In genomic region chr6:88136201-88136631, GRCm38 (mm10) we compare ENCODE assay signal across 9 mouse cellular contexts. TPM values are rescaled to one million over a fixed set of nuclear protein-coding genes. Genes with fewer than 3 reads are reported as not detected.
A peak's percentile ranks its signal among the peaks of the same experiment; 100 is the strongest.
DNase-seq lines count a peak whose midpoint lies in the region; ATAC-seq and TF ChIP-seq lines count a peak whose summit lies in the region.
"Had no signal": no experiment of that assay in that cellular context is flagged by ENCODE, and none has a peak within 500 bp of the region (broad histone marks: within the 10 kb centered on the region; RNA-seq: fewer than 3 reads in every experiment).

No protein-coding gene starts in this region.

- peak overlapping the region; percentile 48 for H3K4me2 ChIP-seq in forebrain, embryonic 13.5 days
- peak overlapping the region; percentile 54 for H3K4me2 ChIP-seq in intestine, embryonic 16.5 days (ENCODE audit: low read depth, low read length)
- peak overlapping the region; percentile 51 for H3K4me2 ChIP-seq in lung, postnatal 0 days (replicated peaks; ENCODE audit: low read depth, low read length)
- H3K4me2 ChIP-seq in stomach, embryonic 16.5 days (ENCODE audit: low read depth, low read length): peak overlapping the region; percentile 52

- no peaks in the 10 kb centered on the region for H3K4me1 ChIP-seq in kidney, adult 2 months (ENCODE audit: control insufficient read depth, insufficient read depth, low read length)
- H3K4me1 ChIP-seq in forebrain, embryonic 13.5 days: peaks cover 22% of the 10 kb centered on the region
- H3K4me1 ChIP-seq in intestine, embryonic 16.5 days (ENCODE audit: control insufficient read depth, insufficient read depth, low read length): 0 out of 2 replicates have a peak, but pooled peaks cover 7% of the 10 kb centered on the region
- H3K4me1 ChIP-seq in lung, postnatal 0 days (ENCODE audit: insufficient read depth, low read depth, low read length): peaks cover 23% of the 10 kb centered on the region
- peaks cover 4% of the 10 kb centered on the region; the same call in 1 of the 2 replicates for H3K4me1 ChIP-seq in stomach, embryonic 16.5 days (ENCODE audit: control insufficient read depth, insufficient read depth, low read length)

- TF ChIP-seq EP300 in lung, postnatal 0 days (IDR thresholded peaks at IDR 0.05): peak; percentile 95

- no peak for TF ChIP-seq POLR2A in kidney, adult 2 months (IDR thresholded peaks at IDR 0.05; ENCODE audit: low read depth, low read length)

- no peaks in the 10 kb centered on the region for H3K9me3 ChIP-seq in forebrain, embryonic 13.5 days (replicated peaks)
- no peaks in the 10 kb centered on the region for H3K9me3 ChIP-seq in intestine, embryonic 16.5 days (ENCODE audit: control insufficient read depth, low read length)
- no peaks in the 10 kb centered on the region for H3K9me3 ChIP-seq in lung, postnatal 0 days (ENCODE audit: low read length)
- H3K9me3 ChIP-seq in stomach, embryonic 16.5 days (replicated peaks; ENCODE audit: control insufficient read depth, low read length): no peaks in the 10 kb centered on the region
- H3K9me3 ChIP-seq: G1E had no signal

- 0 out of 2 replicates have a peak overlapping the region, but pooled peaks have one; percentile 26 for H3K4me3 ChIP-seq in kidney, adult 2 months (ENCODE audit: insufficient read depth, low read depth, low read length)
- H3K4me3 ChIP-seq in forebrain, embryonic 13.5 days: peak overlapping the region; percentile 23; the same call in 1 of the 2 replicates
- peak overlapping the region; percentile 38 for H3K4me3 ChIP-seq in intestine, embryonic 16.5 days (ENCODE audit: low read length)
- H3K4me3 ChIP-seq in lung, postnatal 0 days (ENCODE audit: low read depth, low read length): peak overlapping the region; percentile 6; the same call in 1 of the 2 replicates
- H3K4me3 ChIP-seq in stomach, embryonic 16.5 days (replicated peaks; ENCODE audit: low read length): peak overlapping the region; percentile 29

- no peaks in the 10 kb centered on the region for H3K36me3 ChIP-seq in kidney, adult 2 months (ENCODE audit: control insufficient read depth, insufficient read depth, low read length)
- no peaks in the 10 kb centered on the region for H3K36me3 ChIP-seq in forebrain, embryonic 13.5 days (ENCODE audit: poor library complexity, severe bottlenecking)
- no peaks in the 10 kb centered on the region for H3K36me3 ChIP-seq in intestine, embryonic 16.5 days (ENCODE audit: control insufficient read depth, insufficient read depth, low read length)
- H3K36me3 ChIP-seq in lung, postnatal 0 days (ENCODE audit: insufficient read depth, low read length): no peaks in the 10 kb centered on the region
- no peaks in the 10 kb centered on the region for H3K36me3 ChIP-seq in stomach, embryonic 16.5 days (ENCODE audit: control insufficient read depth, insufficient read depth, low read length)
- H3K36me3 ChIP-seq: G1E had no signal

- peak overlapping the region; percentile 43; the same call in 1 of the 2 replicates for H3K9ac ChIP-seq in forebrain, embryonic 13.5 days
- H3K9ac ChIP-seq in intestine, embryonic 16.5 days (ENCODE audit: low read depth, low read length): peak overlapping the region; percentile 52; the same call in 1 of the 2 replicates
- peak overlapping the region; percentile 13; the same call in 1 of the 2 replicates for H3K9ac ChIP-seq in lung, postnatal 0 days (replicated peaks; ENCODE audit: low read depth)
- H3K9ac ChIP-seq in stomach, embryonic 16.5 days (ENCODE audit: low read length): peak overlapping the region; percentile 43; the same call in 1 of the 2 replicates

- peak; percentile 54 for DNase-seq in kidney, adult 2 months
- DNase-seq in kidney, adult 11 months: no peak
- peak; percentile 80 for DNase-seq in lung, postnatal 0 days (ENCODE audit: low spot score)
- DNase-seq in gastrocnemius, adult 18-20 months (ENCODE audit: low spot score): no peak
- DNase-seq in thymus, postnatal 0 days (ENCODE audit: low spot score): no peak

- no peaks in the 10 kb centered on the region for H3K27me3 ChIP-seq in kidney, adult 2 months (replicated peaks; ENCODE audit: control insufficient read depth, insufficient read depth, low read length)
- no peaks in the 10 kb centered on the region for H3K27me3 ChIP-seq in forebrain, embryonic 13.5 days
- peaks cover 2% of the 10 kb centered on the region; the same call in 1 of the 2 replicates for H3K27me3 ChIP-seq in intestine, embryonic 16.5 days (replicated peaks; ENCODE audit: control insufficient read depth, insufficient read depth, low read length)
- no peaks in the 10 kb centered on the region for H3K27me3 ChIP-seq in lung, postnatal 0 days (replicated peaks; ENCODE audit: insufficient read depth, low read length)
- no peaks in the 10 kb centered on the region for H3K27me3 ChIP-seq in stomach, embryonic 16.5 days (ENCODE audit: control insufficient read depth, insufficient read depth, low read length)

- no peak for TF ChIP-seq CTCF in kidney, adult 2 months (conservative IDR thresholded peaks at IDR 0.05; ENCODE audit: insufficient read depth, insufficient read length, low read depth, low read length)
- no peak for TF ChIP-seq CTCF in lung, postnatal 0 days (IDR thresholded peaks at IDR 0.05)

- no peak overlapping the region for H3K27ac ChIP-seq in kidney, adult 2 months (ENCODE audit: insufficient read depth, low read depth, low read length)
- H3K27ac ChIP-seq in forebrain, embryonic 13.5 days: no peak overlapping the region
- no peak overlapping the region for H3K27ac ChIP-seq in intestine, embryonic 16.5 days (ENCODE audit: low read length)
- H3K27ac ChIP-seq in lung, postnatal 0 days (ENCODE audit: low read length): peak overlapping the region; percentile 74
- no peak overlapping the region for H3K27ac ChIP-seq in stomach, embryonic 16.5 days (ENCODE audit: low read length)

- WGBS in kidney, adult 2 months: 35% methylated on average over 15 of the region's 15 CpGs
- 26% methylated on average over 15 of the region's 15 CpGs for WGBS in forebrain, embryonic 13.5 days
- WGBS in intestine, embryonic 16.5 days: 24% methylated on average over 15 of the region's 15 CpGs
- 10% methylated on average over 15 of the region's 15 CpGs for WGBS in lung, postnatal 0 days
- 26% methylated on average over 15 of the region's 15 CpGs for WGBS in stomach, embryonic 16.5 days

- ATAC-seq in forebrain, embryonic 13.5 days: no peak
- ATAC-seq in intestine, embryonic 16.5 days: no peak
- peak; percentile 65 for ATAC-seq in lung, postnatal 0 days
- no peak for ATAC-seq in stomach, embryonic 16.5 days (ENCODE audit: insufficient read depth, low FRiP score)

RNA-seq across cellular contexts. Expression of gene Rpn1, which starts 51.9 kb away (rescaled TPM):
- 161 and 188 TPM in 2 replicates for polyA plus RNA-seq in kidney, adult 2 months (2012; rRNA removed)
- 212 and 246 TPM in 2 replicates for polyA plus RNA-seq in forebrain, embryonic 13.5 days (2015; fragmentation: Nextera tagmentation; extraction: Ambion mirVana)
- 453 and 462 TPM in 2 replicates for polyA plus RNA-seq in intestine, embryonic 16.5 days (2015; fragmentation: Nextera tagmentation; extraction: Ambion mirVana)
- polyA plus RNA-seq in lung, postnatal 0 days (2015; fragmentation: Nextera tagmentation; extraction: Ambion mirVana): 209 and 226 TPM in 2 replicates
- 468 and 478 TPM in 2 replicates for polyA plus RNA-seq in stomach, embryonic 16.5 days (2015; fragmentation: Nextera tagmentation; extraction: Ambion mirVana)
- total RNA-seq in gastrocnemius, adult 18-20 months (2021): 10 to 100 TPM; 79.2 to 85.8 TPM
- polyA plus RNA-seq in thymus, postnatal 0 days (2015; fragmentation: Nextera tagmentation; extraction: Ambion mirVana): 177 and 200 TPM in 2 replicates

RNA-seq across cellular contexts. Expression of gene Gata2, which starts 57.5 kb away (rescaled TPM):
- polyA plus RNA-seq in kidney, adult 2 months (2012; rRNA removed): 36.9 and 37.4 TPM in 2 replicates
- 2.3 and 3.2 TPM in 2 replicates for polyA plus RNA-seq in forebrain, embryonic 13.5 days (2015; fragmentation: Nextera tagmentation; extraction: Ambion mirVana)
- polyA plus RNA-seq in intestine, embryonic 16.5 days (2015; fragmentation: Nextera tagmentation; extraction: Ambion mirVana): 4.2 and 4.7 TPM in 2 replicates
- 86.2 and 104 TPM in 2 replicates for polyA plus RNA-seq in lung, postnatal 0 days (2015; fragmentation: Nextera tagmentation; extraction: Ambion mirVana)
- 5.5 TPM in 2 replicates for polyA plus RNA-seq in stomach, embryonic 16.5 days (2015; fragmentation: Nextera tagmentation; extraction: Ambion mirVana)
- total RNA-seq in gastrocnemius, adult 18-20 months (2021): 1 to 10 TPM; 5.7 to 6.6 TPM
- polyA plus RNA-seq in thymus, postnatal 0 days (2015; fragmentation: Nextera tagmentation; extraction: Ambion mirVana): 1.6 and 1.8 TPM in 2 replicates

Comparison
In these comparisons a context has a peak if more than half of its experiments do, and no peak if none do; other contexts are left out.
1. DNase-seq: peak in kidney, adult 2 months (single experiment) and lung, postnatal 0 days (single experiment); none in kidney, adult 11 months (single experiment), gastrocnemius, adult 18-20 months (single experiment) and thymus, postnatal 0 days (single experiment).
2. Peak in every context shown above with its lines, with median percentiles within 50 percentile points of each other: H3K4me3 ChIP-seq, H3K4me2 ChIP-seq and H3K9ac ChIP-seq.